Mouse (Mus musculus) limb, embryonic 12.5 days (tissue): ENCODE measurements at regions not wholly inside any gene's neighbourhood (a gene's known extent, or its start where the extent isn't known, plus 50 kb on each side); places are given as distances from the start of the nearest gene placed in this dataset.

Experiments used
- ATAC-seq: fragments of 200-750 bp; cut with Nextera tagmentation; 2 replicates; pipeline ENCODE4 v1.8.0; 2017; ENCODE audit warnings: low read depth, moderate TSS enrichment; ENCODE audit not compliant: insufficient number of reproducible peaks, insufficient read depth, low FRiP score, low TSS enrichment
- H3K27ac ChIP-seq: fragments of 300-500 bp; sonication (generic); 2 replicates; pipeline ENCODE4 v1.5.1; 2016; ENCODE audit warnings: mild to moderate bottlenecking, moderate library complexity
- H3K27me3 ChIP-seq: fragments of 300-500 bp; sonication (generic); 2 replicates; pipeline ENCODE4 v1.6.1; 2016; ENCODE audit warnings: mild to moderate bottlenecking, moderate library complexity
- H3K36me3 ChIP-seq: fragments of 300-500 bp; sonication (generic); 2 replicates; pipeline ENCODE4 v1.6.1; 2016; ENCODE audit warnings: mild to moderate bottlenecking, moderate library complexity
- H3K4me1 ChIP-seq: fragments of 300-500 bp; sonication (generic); replicated peaks from 2 replicates; pipeline ENCODE4 v1.6.1; 2016
- H3K4me2 ChIP-seq: fragments of 300-500 bp; sonication (generic); 2 replicates; pipeline ENCODE4 v1.6.1; 2016; ENCODE audit warnings: mild to moderate bottlenecking, moderate library complexity
- H3K4me3 ChIP-seq: fragments of 300-500 bp; sonication (generic); replicated peaks from 2 replicates; pipeline ENCODE4 v1.5.1; 2016; ENCODE audit warnings: mild to moderate bottlenecking
- H3K9ac ChIP-seq: fragments of 300-500 bp; sonication (generic); replicated peaks from 2 replicates; pipeline ENCODE4 v1.6.1; 2016; ENCODE audit warnings: mild to moderate bottlenecking, moderate library complexity
- H3K9me3 ChIP-seq: fragments of 300-500 bp; sonication (generic); 2 replicates; pipeline ENCODE4 v1.6.1; 2016; ENCODE audit warnings: mild to moderate bottlenecking, moderate library complexity
- WGBS: fragments of 180-500 bp; shearing (Covaris S2); methylation state at CpG from one replicate; pipeline ENCODE4 v1.1.7; 2016; 5-methylcytosine and 5-hydroxymethylcytosine counted together

GRCm38 (mm10) chrX:12219474-12219873 lies 59.3 kb upstream of the Bcor start:
- no peak for ATAC-seq
- Histone ChIP-seq H3K36me3 (no peaks in the 10 kb centered on the region), H3K4me1 (peaks cover 14% of the 10 kb centered on the region), H3K27me3 (peaks cover under 1% of the 10 kb centered on the region), H3K4me3 (no peak overlapping the region), H3K9me3 (no peaks in the 10 kb centered on the region), H3K27ac (peak overlapping the region; percentile 80), H3K4me2 (peak overlapping the region; percentile 23), H3K9ac (no peak overlapping the region)
- 20% methylated on average over 8 of the region's 8 CpGs for WGBS

GRCm38 (mm10) chrX:12224314-12224713 lies 64.2 kb upstream of the Bcor start:
- Histone ChIP-seq H3K36me3 (no peaks in the 10 kb centered on the region), H3K4me3 (no peak overlapping the region), H3K4me2 (no peak overlapping the region), H3K9ac (no peak overlapping the region), H3K9me3 (no peaks in the 10 kb centered on the region), H3K27ac (no peak overlapping the region), H3K4me1 (peaks cover 7% of the 10 kb centered on the region), H3K27me3 (peaks cover 21% of the 10 kb centered on the region)
- no peak for ATAC-seq
- WGBS, result 72% methylated on average over 4 of the region's 4 CpGs

GRCm38 (mm10) chrX:12225116-12225891 lies 65.1 kb upstream of the Bcor start:
- Histone ChIP-seq H3K4me1 (no peaks in the 10 kb centered on the region), H3K27me3 (peaks cover 21% of the 10 kb centered on the region), H3K9me3 (no peaks in the 10 kb centered on the region), H3K36me3 (no peaks in the 10 kb centered on the region), H3K4me3 (no peak overlapping the region), H3K9ac (no peak overlapping the region), H3K4me2 (peak overlapping the region; percentile 42), H3K27ac (no peak overlapping the region)
- ATAC-seq, result no peak
- 17% methylated on average over 19 of the region's 19 CpGs for WGBS

- Histone ChIP-seq H3K4me3 (no peak overlapping the region), H3K9me3 (no peaks in the 10 kb centered on the region), H3K9ac (no peak overlapping the region), H3K27ac (no peak overlapping the region), H3K36me3 (no peaks in the 10 kb centered on the region), H3K4me1 (no peaks in the 10 kb centered on the region), H3K27me3 (peaks cover 21% of the 10 kb centered on the region), H3K4me2 (peak overlapping the region; percentile 42)
- WGBS, result 17% methylated on average over 3 of the region's 3 CpGs
- ATAC-seq, result no peak
These were observed 65.7 kb upstream of the Bcor start for GRCm38 (mm10) chrX:12225892-12226206.

GRCm38 (mm10) chrX:12240505-12241011 lies 80.4 kb upstream of the Bcor start:
- Histone ChIP-seq H3K27me3 (no peaks in the 10 kb centered on the region), H3K4me2 (no peak overlapping the region), H3K9ac (no peak overlapping the region), H3K36me3 (no peaks in the 10 kb centered on the region), H3K4me3 (no peak overlapping the region), H3K27ac (no peak overlapping the region), H3K9me3 (peaks cover 4% of the 10 kb centered on the region; the same call in 1 of the 2 replicates), H3K4me1 (no peaks in the 10 kb centered on the region)
- WGBS, result 63% methylated on average over 4 of the region's 4 CpGs
- ATAC-seq, result no peak

GRCm38 (mm10) chrX:12241751-12242150 lies 81.6 kb upstream of the Bcor start:
- WGBS, result 68% methylated on average over 4 of the region's 4 CpGs
- no peaks in the 10 kb centered on the region for H3K4me1 ChIP-seq
- no peaks in the 10 kb centered on the region for H3K27me3 ChIP-seq
- H3K27ac ChIP-seq, result no peak overlapping the region
- ATAC-seq, result no peak
- H3K36me3 ChIP-seq, result no peaks in the 10 kb centered on the region
- H3K4me3 ChIP-seq, result no peak overlapping the region
- no peak overlapping the region for H3K4me2 ChIP-seq
- H3K9ac ChIP-seq, result no peak overlapping the region
- peaks cover 4% of the 10 kb centered on the region; the same call in 1 of the 2 replicates for H3K9me3 ChIP-seq

GRCm38 (mm10) chrX:12249071-12249470 lies 88.9 kb upstream of the Bcor start:
- 46% methylated on average over 4 of the region's 4 CpGs for WGBS

GRCm38 (mm10) chrX:12249911-12250310 lies 89.8 kb upstream of the Bcor start:
- Histone ChIP-seq H3K9me3 (no peaks in the 10 kb centered on the region), H3K4me2 (no peak overlapping the region), H3K9ac (no peak overlapping the region), H3K4me1 (no peaks in the 10 kb centered on the region), H3K27ac (no peak overlapping the region), H3K36me3 (no peaks in the 10 kb centered on the region), H3K27me3 (peaks cover 24% of the 10 kb centered on the region), H3K4me3 (no peak overlapping the region)
- ATAC-seq, result no peak
- 88% methylated on average over 4 of the region's 4 CpGs for WGBS

More at GRCm38 (mm10) chrX:12249071-12249470, 88.9 kb upstream of the Bcor start:
- no peak overlapping the region for H3K4me3 ChIP-seq
- H3K27me3 ChIP-seq, result peaks cover 24% of the 10 kb centered on the region
- H3K9me3 ChIP-seq, result peaks cover 4% of the 10 kb centered on the region; the same call in 1 of the 2 replicates
- ATAC-seq, result no peak
- no peaks in the 10 kb centered on the region for H3K4me1 ChIP-seq
- no peaks in the 10 kb centered on the region for H3K36me3 ChIP-seq
- no peak overlapping the region for H3K4me2 ChIP-seq
- H3K27ac ChIP-seq, result no peak overlapping the region
- no peak overlapping the region for H3K9ac ChIP-seq

- Histone ChIP-seq H3K9ac (no peak overlapping the region), H3K27ac (no peak overlapping the region), H3K27me3 (peaks cover 30% of the 10 kb centered on the region), H3K4me2 (peak overlapping the region; percentile 58), H3K4me3 (peak overlapping the region; percentile 29), H3K36me3 (no peaks in the 10 kb centered on the region), H3K4me1 (no peaks in the 10 kb centered on the region), H3K9me3 (no peaks in the 10 kb centered on the region)
- peak; percentile 63; the same call in 1 of the 2 replicates for ATAC-seq
- 23% methylated on average over 31 of the region's 32 CpGs for WGBS
These were observed 91.9 kb upstream of the Bcor start for GRCm38 (mm10) chrX:12251853-12252679.

- Histone ChIP-seq H3K27me3 (peaks cover 35% of the 10 kb centered on the region), H3K36me3 (no peaks in the 10 kb centered on the region), H3K27ac (no peak overlapping the region), H3K9ac (no peak overlapping the region), H3K4me3 (peak overlapping the region; percentile 29), H3K4me2 (peak overlapping the region; percentile 58), H3K4me1 (no peaks in the 10 kb centered on the region), H3K9me3 (no peaks in the 10 kb centered on the region)
- no peak for ATAC-seq
- 13% methylated on average over 16 of the region's 16 CpGs for WGBS
These were observed 92.5 kb upstream of the Bcor start for GRCm38 (mm10) chrX:12252680-12253021.

GRCm38 (mm10) chrX:12256758-12257157 lies 96.6 kb upstream of the Bcor start:
- no peak overlapping the region for H3K4me3 ChIP-seq
- H3K9me3 ChIP-seq, result no peaks in the 10 kb centered on the region

More at GRCm38 (mm10) chrX:12256758-12257157, 96.6 kb upstream of the Bcor start:
- no peak for ATAC-seq
- Histone ChIP-seq H3K36me3 (no peaks in the 10 kb centered on the region), H3K27ac (no peak overlapping the region), H3K4me1 (0 out of 2 replicates have a peak, but pooled peaks cover 4% of the 10 kb centered on the region), H3K27me3 (peaks cover 45% of the 10 kb centered on the region), H3K4me2 (no peak overlapping the region), H3K9ac (no peak overlapping the region)
- WGBS, result 70% methylated on average over 8 of the region's 8 CpGs
